Mouse (Mus musculus): ENCODE data around the gene Coasy.

Coasy gene

DNA sequence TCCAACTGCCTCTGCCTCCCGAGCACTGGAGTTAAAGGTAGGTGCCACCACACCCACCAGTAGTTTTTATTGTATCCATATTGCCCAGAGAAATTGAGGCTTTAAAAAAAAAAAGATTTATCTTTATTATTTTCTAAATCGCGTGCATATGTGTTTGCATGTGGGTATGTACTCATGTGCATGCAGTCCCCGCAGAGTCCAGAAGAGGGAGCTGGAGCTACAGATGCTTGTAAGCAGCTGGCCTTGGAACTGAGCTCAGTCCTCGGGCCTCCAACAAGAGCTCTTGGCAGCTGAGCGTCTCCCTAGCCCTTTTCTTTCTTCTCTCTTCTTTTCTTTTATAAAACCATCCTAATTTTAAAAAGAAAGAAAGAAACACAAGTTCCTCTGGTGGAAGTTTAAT, 49.3 kb downstream of the Coasy start:
- DNase-seq (ENCODE audit: extremely low spot score) = no peak

- DNase-seq (ENCODE audit: extremely low spot score) = no peak
These were observed 50.7 kb downstream of the Coasy start for GRCm38 (mm10) chr11:101133037-101133436.

GRCm38 (mm10) chr11:101134217-101134865, 52.0 kb downstream of the Coasy start:
- DNase-seq (ENCODE audit: extremely low spot score) = no peak
